Mouse (Mus musculus): ENCODE results near the gene Lmntd1. TPM values are rescaled to one million over a fixed set of nuclear protein-coding genes. Genes with fewer than 3 reads are reported as not detected.
A peak's percentile ranks its signal among the peaks of the same experiment; 100 is the strongest.

Lmntd1 gene
- total RNA-seq (2021), result 1 to 10 TPM in 1 of 2 experiments, under 1 TPM in 1; 0.75 to 1.2 TPM
- polyA plus RNA-seq (2012; rRNA removed), result 0.21 and 0.29 TPM in 2 replicates
- long read RNA-seq, result 0 reads

DNA sequence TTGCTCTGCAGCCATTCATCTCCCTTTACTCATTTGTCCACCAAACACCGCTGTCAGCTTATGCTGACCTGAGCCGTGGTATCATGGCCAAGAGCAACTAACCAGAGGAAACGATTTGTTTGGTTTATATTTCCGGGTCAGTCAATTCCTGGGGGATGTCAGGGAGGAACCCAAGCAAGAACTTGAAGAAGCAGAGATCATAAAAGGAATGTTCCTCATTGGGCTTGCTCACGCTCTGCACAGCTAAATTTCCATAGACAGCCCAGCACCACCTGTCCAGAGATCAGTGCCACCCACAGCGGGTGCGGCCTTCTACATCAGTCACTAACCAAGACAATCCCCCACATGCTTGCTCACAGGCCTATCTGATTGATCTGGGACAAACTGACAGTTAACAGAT, at the start of gene Lmntd1:
Gene Lmntd1, minus strand, starts transcription at position 101 of the 400 bp plus-strand sequence.
- no peak for DNase-seq

GRCm38 (mm10) chr6:145660943-145661342, 46.8 kb upstream of the Lmntd1 start:
- DNase-seq, result no peak

DNA sequence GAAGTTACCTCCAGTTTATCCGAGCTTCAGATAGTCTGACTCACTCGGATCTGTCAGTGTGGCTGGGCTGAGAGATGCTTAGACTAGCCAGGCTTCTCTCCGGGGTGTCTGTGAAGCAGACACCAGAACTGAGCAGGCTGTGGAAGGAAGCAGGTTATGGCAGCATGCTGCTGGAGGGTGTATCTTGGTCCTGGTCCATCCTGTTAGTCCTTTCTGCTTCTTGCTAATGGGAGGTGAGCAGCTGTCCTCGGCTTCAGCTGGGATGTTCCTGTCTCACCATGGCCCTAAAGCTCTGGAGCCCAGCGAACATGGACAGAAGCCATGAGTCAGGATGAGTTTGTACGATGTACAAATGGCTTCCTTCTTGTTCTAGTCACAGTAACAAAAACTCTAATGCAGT, 45.0 kb upstream of the Lmntd1 start:
- no peak for DNase-seq

DNA sequence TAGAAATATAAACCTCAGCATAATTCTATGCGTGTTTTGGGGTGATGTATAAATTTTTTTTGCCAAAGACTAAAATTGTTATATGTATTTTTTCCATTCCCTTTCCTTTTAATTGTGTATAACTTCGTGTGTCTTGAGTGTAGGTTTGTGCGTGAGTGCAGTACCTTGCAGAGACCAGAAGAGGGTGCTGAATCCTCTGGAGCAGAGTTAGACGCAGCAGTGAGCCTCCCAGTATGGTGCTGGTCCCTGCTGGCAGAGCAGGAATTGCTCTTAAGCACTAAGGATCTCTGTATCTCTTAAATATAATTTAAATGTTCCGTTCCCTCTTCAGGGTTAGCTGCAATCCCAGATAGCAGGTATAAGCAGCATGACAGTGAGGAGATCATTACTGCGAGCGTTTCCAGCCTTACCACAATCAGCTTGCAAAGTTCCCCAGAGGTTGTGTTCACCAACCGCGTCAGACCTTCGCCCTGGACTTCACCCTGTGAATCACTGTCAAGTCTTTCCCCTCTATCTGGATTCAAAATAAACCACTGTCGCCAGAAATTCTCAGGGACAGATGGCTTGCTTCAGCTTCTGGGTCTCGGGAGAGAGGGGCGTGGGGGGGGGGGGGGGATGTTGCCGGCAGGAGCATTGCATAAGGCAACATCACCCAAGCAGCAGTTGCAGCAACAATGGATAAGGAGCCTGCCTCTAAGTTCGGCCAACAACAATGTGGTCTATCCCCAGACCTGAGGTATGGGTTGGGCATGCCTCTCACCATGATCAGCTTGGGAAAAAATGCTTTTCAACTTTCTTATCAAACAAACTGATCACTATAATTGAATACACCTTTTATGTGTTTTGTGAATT, 42.8 kb upstream of the Lmntd1 start:
- DNase-seq, result no peak

DNA sequence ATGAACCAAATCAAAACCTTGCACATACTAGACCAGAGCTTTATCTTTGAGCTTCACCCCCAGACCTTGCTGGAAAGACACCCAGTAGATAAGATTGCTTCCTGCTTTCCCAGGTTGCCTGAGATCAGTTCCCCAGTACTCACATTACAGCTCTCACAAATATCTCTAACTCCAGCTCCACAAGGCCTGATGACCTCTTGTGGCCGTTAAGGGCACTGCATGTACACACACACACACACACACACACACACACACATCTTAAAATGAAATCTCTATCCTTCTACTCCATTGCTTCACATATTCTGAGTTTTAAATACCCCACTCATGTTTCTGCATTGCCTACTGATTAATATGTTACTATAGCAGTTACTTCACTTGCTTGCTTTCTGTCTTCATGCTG, 41.6 kb upstream of the Lmntd1 start:
- DNase-seq, result no peak

DNA sequence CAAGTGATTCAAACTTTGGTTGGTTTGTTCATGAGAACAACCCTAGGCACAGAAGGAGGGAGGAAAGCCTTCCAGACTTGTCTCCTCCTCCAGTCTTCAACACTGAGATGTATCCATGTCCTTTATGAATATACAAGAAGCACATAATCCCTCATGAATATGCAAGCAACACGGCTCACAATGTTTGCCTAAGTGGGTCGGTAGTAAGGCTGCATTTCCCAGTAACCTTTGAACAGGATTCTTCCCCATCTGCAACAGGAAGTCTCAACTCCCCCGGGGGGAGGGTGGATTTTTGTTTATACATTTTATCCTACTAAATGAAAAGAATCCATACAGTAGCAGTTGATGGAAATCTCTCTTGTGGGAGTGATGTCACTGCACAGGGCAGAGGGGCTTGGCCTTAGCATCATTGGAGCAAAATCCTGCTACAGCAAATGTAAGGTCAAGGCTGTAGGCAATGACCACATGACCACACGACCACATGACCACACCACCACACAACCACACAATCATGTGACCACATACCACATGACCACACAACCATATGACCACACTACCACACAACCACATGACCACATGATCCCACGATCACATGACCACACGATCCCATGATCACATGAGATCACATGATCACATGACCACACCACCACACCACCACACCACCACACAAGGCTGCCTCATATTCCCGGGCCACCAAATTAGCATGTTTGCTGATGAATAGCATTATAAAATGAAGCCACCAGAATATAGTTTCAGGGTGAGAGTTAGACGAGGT, 40.1 kb upstream of the Lmntd1 start:
- no peak for DNase-seq

GRCm38 (mm10) chr6:145653626-145654025, 39.5 kb upstream of the Lmntd1 start:
- DNase-seq, result no peak

- no peak for DNase-seq
These were observed 38.9 kb upstream of the Lmntd1 start for GRCm38 (mm10) chr6:145652986-145653385.

- no peak for DNase-seq
These were observed 37.9 kb upstream of the Lmntd1 start for GRCm38 (mm10) chr6:145651976-145652375.

DNA sequence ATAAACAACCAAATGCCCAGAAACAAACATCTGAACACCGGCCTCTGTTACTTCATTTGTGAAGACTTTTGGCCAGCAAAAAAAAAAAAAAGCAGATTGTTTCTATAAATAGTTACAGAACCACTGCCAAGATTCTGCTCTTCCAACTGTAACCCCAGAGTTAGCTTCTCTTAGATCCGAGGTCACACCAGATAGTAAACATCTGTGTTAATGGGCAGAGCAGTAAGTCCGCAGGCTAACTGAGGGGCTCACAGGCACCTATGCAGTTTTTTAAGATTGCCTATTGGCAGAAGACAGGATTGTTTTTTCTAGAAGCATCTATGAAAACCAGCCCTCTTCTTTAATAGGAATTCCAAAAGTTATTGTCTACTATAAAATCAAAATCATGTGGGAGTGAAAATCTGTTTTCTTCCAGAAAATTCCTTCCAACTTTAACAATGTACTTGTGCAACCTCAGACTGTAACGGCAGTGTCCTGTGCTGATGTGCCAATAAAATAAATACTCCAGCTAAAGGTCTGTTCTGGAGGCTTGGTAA, 26.9 kb upstream of the Lmntd1 start:
- DNase-seq, result no peak

DNA sequence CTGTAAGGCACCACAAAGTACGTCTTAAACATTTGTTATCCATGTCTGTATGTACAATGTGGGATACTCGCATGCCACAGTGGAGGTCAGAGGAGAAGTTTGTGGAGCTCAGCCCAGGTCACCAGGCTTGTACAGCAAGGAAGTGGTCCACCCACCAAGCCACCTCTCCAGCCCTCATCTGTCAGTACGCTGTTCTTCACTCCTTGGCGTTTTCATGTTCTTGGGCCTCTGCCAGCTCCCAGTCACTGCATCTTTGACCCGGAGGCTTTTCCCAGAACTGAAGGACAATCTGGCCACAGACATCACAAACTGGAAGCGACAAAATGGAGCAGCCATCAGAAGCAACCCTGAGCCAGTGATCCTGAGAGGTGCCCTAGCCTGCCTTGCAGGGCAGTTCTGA, 24.1 kb upstream of the Lmntd1 start:
- DNase-seq, result peak; percentile 77

GRCm38 (mm10) chr6:145636682-145637081, 22.6 kb upstream of the Lmntd1 start:
- no peak for DNase-seq

GRCm38 (mm10) chr6:145634454-145634853, 20.3 kb upstream of the Lmntd1 start:
- no peak for DNase-seq

GRCm38 (mm10) chr6:145630269-145630668, 16.1 kb upstream of the Lmntd1 start:
- no peak for DNase-seq

DNA sequence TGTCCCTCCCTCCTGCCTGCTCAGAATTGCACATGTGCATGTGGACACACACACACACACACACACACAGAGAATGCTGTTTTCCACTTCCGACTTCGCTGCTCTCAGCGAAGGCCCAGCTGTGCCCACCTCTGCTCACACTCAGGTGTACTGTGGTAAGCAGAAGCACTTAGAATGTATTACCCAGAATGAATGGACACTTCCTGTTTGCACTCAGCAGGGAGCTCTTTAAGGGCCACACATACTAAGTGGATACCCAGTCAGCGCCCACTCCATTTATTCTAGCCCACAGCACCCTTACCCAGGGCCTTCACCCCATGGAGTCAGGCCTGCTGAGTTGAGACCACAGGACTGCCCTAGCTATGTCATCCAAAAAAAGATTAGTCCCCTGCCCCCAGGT, 9.0 kb upstream of the Lmntd1 start:
- DNase-seq, result no peak

- no peak for DNase-seq
These were observed 2.5 kb upstream of the Lmntd1 start for GRCm38 (mm10) chr6:145616402-145617229.

DNA sequence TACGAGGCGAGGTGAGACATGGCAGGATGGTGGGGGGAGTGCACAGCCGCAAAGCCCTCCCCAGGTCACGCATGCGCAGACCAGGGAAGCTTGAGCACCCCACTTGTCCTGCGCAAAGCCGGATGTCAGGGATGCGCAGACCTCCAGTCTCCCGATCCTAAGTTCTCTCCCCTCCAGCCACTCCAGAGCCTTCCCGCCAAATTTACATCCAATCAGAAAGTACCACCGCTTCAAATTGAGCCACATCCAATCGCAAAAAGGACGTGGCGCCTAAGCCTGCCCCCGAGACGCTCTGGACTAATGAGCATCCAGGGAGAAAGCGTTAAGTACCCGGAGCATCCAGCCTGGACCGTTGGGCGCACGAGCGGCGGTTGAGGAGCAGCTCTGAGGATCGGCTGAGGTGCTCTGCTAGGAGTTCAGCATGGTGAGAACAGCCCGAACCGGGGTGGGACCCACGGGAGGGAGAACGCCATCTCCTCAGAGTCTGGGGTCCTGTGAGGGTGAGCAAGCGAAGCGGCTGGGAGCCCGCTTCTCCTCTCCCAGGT, 1.6 kb upstream of the Lmntd1 start, which contains the start of gene Tuba3b:
Gene Tuba3b, plus strand, starts transcription at position 92 of the 545 bp plus-strand sequence.
- DNase-seq, result no peak

GRCm38 (mm10) chr6:145612611-145613010, 1.5 kb downstream of the Lmntd1 start:
- DNase-seq, result no peak

- no peak for DNase-seq
These were observed 3.2 kb downstream of the Lmntd1 start for GRCm38 (mm10) chr6:145610901-145611300.

DNA sequence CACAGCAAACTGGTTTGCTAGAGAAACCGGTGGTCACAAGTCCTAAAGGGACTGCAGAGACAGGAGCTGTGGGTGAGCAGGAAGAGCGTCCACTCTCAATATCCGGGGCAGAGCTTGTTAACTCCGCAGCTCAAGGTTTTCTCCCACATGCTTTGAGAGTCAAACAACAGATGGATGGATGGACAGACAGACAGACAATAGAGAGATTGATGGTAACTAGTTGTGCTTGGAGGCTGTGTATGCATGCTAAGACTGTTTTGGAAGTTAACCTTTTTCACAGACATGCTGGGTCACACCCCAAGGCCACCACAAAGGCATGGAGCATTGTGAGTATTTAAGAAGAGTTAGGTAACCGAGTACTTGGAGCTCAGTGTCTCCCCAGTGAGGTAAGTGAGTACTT, 5.4 kb downstream of the Lmntd1 start:
- no peak for DNase-seq

DNA sequence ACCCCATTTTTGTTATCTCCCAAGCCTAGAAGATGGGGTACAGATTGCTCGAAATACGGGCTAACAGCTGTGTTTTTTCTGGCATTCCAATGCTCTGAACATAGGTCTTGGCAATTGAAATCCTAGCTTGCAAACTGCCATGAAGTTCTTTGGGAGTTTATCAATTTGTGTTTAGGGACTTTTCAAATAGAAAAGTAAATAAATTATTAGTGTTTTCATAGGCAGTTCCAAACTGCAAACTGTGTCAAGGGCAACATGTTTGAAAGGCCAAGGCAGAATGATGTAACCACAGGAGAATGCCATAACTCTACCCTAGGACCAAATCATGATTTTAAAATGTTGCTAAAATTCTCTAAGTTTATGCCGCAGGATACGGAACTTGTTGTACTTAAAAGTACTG, 6.4 kb downstream of the Lmntd1 start:
- peak; percentile 62 for DNase-seq

GRCm38 (mm10) chr6:145605203-145605602, 8.9 kb downstream of the Lmntd1 start:
- DNase-seq, result no peak
